Mouse (Mus musculus) cerebellum, adult 2 months (tissue): Measurements from ENCODE around the gene Nrxn2. TPM values are rescaled to one million over a fixed set of nuclear protein-coding genes. Genes with fewer than 3 reads are reported as not detected.
A peak's percentile ranks its signal among the peaks of the same experiment; 100 is the strongest.

Experiments
- DNase-seq, 2 experiments: peaks; one replicate each; pipeline ENCODE4 v3.0.0; 2021
- H3K27ac ChIP-seq: fragments of 200-500 bp; 2 replicates; pipeline ENCODE4 v1.5.1; 2012; ENCODE audit warnings: low read length, control low read depth, inconsistent platforms; ENCODE audit not compliant: insufficient read depth
- H3K27me3 ChIP-seq: fragments of 200-500 bp; 2 replicates; pipeline ENCODE4 v1.6.1; 2012; ENCODE audit warnings: inconsistent platforms, mild to moderate bottlenecking, low read length, moderate library complexity; ENCODE audit not compliant: control insufficient read depth, insufficient read depth
- H3K4me1 ChIP-seq: fragments of 200-500 bp; 2 replicates; pipeline ENCODE4 v1.6.1; 2011; ENCODE audit warnings: low read length; ENCODE audit not compliant: control insufficient read depth, insufficient read depth
- H3K4me3 ChIP-seq: fragments of 200-500 bp; replicated peaks from 2 replicates; pipeline ENCODE3; 2011; ENCODE audit warnings: mild to moderate bottlenecking, low read depth, low read length, control low read depth; ENCODE audit not compliant: insufficient read depth
- CTCF ChIP-seq: fragments of 200-500 bp; IDR thresholded peaks from 2 replicates; pipeline ENCODE4 v1.5.1; 2011; ENCODE audit warnings: low read depth, mild to moderate bottlenecking, control low read depth, low read length, moderate library complexity, borderline replicate concordance; ENCODE audit not compliant: insufficient read depth
- POLR2A ChIP-seq: fragments of 200-500 bp; IDR thresholded peaks from 2 replicates; pipeline ENCODE4 v1.6.1; 2011; ENCODE audit warnings: low read length, control low read depth, borderline replicate concordance; ENCODE audit not compliant: insufficient read depth
- WGBS: fragments of 180-500 bp; shearing (Covaris S2); methylation state at CpG from one replicate; pipeline ENCODE4 v1.1.7; 2018; 5-methylcytosine and 5-hydroxymethylcytosine counted together
- polyA plus RNA-seq: library from polyadenylated mRNA; depleted of rRNA; stranded (reverse); fragments of >200 nt; gene quantifications from 2 replicates; pipeline ENCODE4 v1.2.3, GENCODE M21; 2012; rRNA removed

Nrxn2 gene
- 420 and 504 TPM in 2 replicates for polyA plus RNA-seq

- Histone ChIP-seq H3K27ac (peak within 1 kb of the TSS; percentile 55), H3K4me1 (peaks cover 27% of the 10 kb centered on the region), H3K4me3 (peak within 1 kb of the TSS; percentile 74), H3K27me3 (no peaks in the 10 kb centered on the region)
- under 1% methylated on average over 46 of the region's 46 CpGs for WGBS
- peak; percentile 97 for DNase-seq
- TF ChIP-seq POLR2A (peak; percentile 98), CTCF (peak; percentile 88)
Measured at GRCm38 (mm10) chr19:6418233-6418879, at the start of gene Nrxn2. Nrxn2 (plus strand) TSS chr19:6418731.

DNA sequence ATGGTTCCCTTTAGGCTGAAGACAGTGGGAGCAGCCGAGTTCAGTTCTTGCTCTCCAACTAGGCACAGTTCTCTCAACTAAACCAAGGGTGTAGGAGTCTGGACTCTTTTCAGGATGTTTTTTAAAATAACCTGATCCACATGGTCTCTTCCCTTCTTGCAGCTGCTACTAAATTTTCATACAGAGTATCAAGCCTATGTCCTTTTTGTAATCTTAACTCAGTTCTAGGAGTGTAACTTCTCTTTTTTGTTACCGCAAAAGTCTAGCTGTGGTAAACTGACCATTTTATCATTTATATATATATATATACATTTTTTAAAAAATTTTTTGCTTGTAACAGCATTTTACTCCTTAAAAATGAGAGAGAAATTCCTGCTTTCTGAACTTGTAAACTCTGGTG lies 48.4 kb upstream of the Nrxn2 start:
- peaks cover 11% of the 10 kb centered on the region; the same call in 1 of the 2 replicates for H3K4me1 ChIP-seq
- no peak for DNase-seq
- no peak overlapping the region for H3K27ac ChIP-seq
- no peaks in the 10 kb centered on the region; the same call in 1 of the 2 replicates for H3K27me3 ChIP-seq
- H3K4me3 ChIP-seq, result no peak overlapping the region
- 69% methylated on average over 2 of the region's 2 CpGs for WGBS
- TF ChIP-seq POLR2A (no peak), CTCF (no peak)

DNA sequence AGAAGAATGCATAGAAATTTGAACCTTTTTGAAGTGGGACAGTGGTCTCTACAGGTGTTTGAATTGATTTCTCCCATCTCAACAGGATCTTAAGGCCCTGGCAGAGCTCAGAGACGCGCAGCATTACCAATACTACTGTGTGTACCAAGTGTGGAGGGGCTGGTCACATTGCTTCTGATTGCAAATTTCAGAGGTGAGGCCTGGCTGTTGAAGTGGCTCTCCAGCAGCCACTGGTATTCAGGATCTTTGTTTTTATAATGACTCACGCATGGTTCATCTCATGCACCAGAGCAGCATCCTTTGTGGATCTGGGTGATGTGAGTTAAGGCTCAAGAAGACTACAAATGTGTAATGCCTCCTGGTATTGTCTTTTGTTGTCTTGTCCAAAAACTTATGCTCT lies 46.1 kb upstream of the Nrxn2 start:
- Histone ChIP-seq H3K27me3 (no peaks in the 10 kb centered on the region; the same call in 1 of the 2 replicates), H3K4me1 (peaks cover 25% of the 10 kb centered on the region), H3K4me3 (no peak overlapping the region), H3K27ac (no peak overlapping the region)
- no peak for DNase-seq
- WGBS, result 96% methylated on average over 3 of the region's 3 CpGs
- TF ChIP-seq POLR2A (no peak), CTCF (no peak)

DNA sequence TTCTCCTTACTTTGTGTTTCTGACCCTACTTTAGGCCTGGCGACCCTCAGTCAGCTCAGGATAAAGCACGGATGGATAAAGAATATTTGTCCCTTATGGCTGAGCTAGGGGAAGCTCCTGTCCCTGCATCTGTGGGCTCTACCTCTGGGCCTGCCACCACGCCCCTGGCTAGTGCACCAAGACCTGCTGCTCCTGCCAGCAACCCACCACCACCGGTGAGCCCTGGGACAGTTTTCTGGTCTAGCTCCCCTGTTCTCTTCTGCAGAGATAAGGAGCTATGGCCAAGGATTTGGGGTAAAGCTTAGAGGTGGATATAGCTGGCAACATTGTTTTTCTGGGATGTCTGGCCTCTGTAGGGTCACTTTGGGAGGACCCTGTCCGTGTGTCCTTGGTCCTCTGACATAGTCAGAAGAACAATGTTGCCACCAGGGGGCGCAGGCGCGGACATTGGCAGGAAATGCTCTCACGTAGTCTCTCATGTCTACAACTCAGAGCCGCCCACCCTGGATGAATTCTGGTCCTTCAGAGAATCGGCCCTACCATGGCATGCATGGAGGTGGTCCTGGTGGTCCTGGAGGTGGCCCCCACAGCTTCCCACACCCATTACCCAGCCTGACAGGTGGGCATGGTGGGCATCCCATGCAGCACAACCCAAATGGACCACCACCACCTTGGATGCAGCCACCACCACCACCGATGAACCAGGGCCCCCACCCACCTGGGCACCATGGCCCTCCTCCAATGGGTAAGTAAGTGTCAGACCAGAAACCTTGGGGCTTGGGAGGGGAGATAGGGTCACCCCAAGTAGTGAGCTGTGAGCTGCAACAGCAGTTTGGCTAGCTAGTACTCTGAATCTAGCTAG lies 44.8 kb upstream of the Nrxn2 start:
- H3K4me3 ChIP-seq, result no peak overlapping the region
- DNase-seq, result peak; percentile 74 to 82
- WGBS, result 47% methylated on average over 12 of the region's 12 CpGs
- H3K27ac ChIP-seq, result no peak overlapping the region
- peaks cover 32% of the 10 kb centered on the region for H3K4me1 ChIP-seq
- H3K27me3 ChIP-seq, result no peaks in the 10 kb centered on the region; the same call in 1 of the 2 replicates
- peak; percentile 75 for TF ChIP-seq CTCF
- no peak for TF ChIP-seq POLR2A

DNA sequence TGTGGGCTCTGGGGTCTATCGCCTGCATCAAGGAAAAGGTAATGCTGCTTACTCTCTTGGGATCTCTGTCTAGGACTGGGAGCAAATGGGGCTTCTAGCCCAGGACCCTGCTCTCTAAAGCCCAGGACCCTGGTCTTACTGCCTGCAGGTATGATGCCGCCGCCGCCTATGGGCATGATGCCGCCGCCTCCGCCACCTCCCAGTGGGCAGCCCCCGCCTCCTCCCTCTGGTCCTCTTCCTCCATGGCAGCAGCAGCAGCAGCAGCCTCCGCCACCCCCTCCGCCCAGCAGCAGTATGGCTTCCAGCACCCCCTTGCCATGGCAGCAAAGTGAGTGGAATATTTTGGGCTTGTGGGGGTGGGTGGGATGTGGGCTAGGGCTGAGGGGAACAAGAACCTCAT lies 44.0 kb upstream of the Nrxn2 start:
- Histone ChIP-seq H3K27me3 (no peaks in the 10 kb centered on the region; the same call in 1 of the 2 replicates), H3K27ac (no peak overlapping the region), H3K4me3 (no peak overlapping the region), H3K4me1 (peaks cover 32% of the 10 kb centered on the region)
- WGBS, result 90% methylated on average over 10 of the region's 10 CpGs
- TF ChIP-seq POLR2A, result no peak
- TF ChIP-seq CTCF, result no peak
- no peak for DNase-seq

GRCm38 (mm10) chr19:6375423-6376254 lies 42.9 kb upstream of the Nrxn2 start:
- Histone ChIP-seq H3K27me3 (no peaks in the 10 kb centered on the region; the same call in 1 of the 2 replicates), H3K27ac (no peak overlapping the region), H3K4me1 (peaks cover 32% of the 10 kb centered on the region), H3K4me3 (no peak overlapping the region)
- DNase-seq, result no peak
- TF ChIP-seq CTCF (no peak), POLR2A (no peak)
- 68% methylated on average over 42 of the region's 42 CpGs for WGBS

DNA sequence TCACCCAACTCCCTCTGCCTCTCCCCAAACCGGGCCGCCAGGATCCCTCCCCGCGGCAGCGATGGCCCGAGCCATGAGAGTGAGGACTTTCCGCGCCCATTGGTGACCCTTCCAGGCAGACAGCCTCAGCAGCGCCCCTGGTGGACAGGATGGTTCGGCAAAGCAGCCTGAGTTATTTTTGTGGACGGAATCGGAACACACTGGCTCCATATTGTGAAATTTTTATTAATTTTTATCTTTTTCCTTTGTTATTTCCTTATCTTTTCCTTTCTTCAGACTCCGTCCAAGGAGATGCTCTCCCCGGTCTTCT lies 42.3 kb upstream of the Nrxn2 start:
- TF ChIP-seq POLR2A, result no peak
- peak; percentile 66; the same call in 1 of the 2 replicates for TF ChIP-seq CTCF
- DNase-seq, result peak; percentile 61 to 77
- WGBS, result 49% methylated on average over 14 of the region's 14 CpGs

More for the DNA sequence above, 42.3 kb upstream of the Nrxn2 start:
- H3K27ac ChIP-seq, result peak overlapping the region; percentile 36; the same call in 1 of the 2 replicates
- H3K4me1 ChIP-seq, result peaks cover 34% of the 10 kb centered on the region
- no peak overlapping the region for H3K4me3 ChIP-seq
- no peaks in the 10 kb centered on the region; the same call in 1 of the 2 replicates for H3K27me3 ChIP-seq
